Mouse (Mus musculus) kidney, adult 11 months (tissue): Measurements from ENCODE around the gene Hs3st3a1.

Experiments
- DNase-seq: peaks from one replicate; pipeline ENCODE4 v3.0.0; 2022

The Hs3st3a1 gene

DNA sequence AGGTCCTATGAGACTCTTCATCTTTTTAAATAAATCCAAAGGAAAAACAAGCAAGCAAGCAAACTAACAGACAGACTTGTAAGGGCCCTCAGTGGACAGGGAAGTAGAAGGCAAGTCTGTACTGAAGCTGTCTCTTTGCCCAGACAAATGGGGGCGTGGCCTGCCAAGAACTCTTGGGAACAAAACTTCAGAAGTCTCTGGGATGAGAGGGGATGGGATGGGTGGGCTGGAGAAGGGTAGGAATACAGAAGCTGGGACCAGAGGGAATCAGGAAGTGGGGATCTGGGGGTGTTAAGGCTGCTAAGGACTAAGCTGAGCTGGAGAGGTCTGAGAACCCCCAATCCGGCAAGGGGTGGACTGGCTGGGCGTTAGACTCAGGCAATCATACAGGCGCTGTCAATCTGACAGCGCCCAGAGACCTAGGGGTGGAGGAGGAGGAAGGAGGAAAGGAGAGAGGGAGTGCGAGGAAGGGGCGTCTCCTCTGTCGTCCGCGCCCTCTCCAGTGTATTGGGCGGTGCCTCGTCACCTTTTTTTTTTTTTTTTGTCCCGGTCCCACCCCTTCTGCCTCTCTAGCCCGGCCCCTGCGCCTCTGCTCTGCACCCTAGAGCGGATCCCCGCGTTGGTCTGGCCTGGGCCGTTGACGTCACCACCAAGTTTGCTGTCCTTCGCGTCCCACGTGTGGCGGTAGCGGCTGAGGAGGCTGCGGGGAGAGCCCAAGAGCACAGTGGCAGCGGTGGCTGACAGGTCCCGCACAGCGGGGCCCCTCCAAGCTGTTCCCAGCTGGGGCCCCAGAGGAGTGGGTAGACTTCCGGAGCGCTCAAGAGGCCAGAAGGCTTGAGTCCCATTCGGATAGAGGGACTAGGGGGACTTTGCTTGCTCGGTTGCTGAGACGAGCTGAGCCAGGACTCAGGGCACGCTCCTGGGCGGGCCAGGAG, at the start of gene Hs3st3a1:
Hs3st3a1 (plus strand) TSS at position 722 of the 935 bp plus-strand sequence.
- DNase-seq = peak; percentile 61

DNA sequence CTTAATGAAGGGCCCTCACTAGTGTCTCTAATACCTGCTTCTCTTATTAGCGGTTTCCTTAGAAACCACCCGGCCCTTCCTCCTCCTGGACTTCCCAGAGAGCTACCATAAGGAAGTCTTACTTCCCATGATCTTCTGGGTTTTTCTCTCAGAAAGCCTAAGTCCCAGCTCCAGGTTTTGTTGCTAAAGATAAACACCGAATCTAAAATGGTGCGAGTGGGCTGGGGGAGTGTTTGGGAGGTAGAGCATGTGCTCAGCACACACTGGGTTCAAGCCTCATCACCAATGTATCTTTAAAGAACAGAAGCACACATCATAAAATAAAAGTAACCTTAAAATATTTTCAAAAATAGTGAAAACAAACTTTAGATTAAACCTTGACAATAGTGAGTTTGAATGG, 48.8 kb upstream of the Hs3st3a1 start:
- no peak for DNase-seq

DNA sequence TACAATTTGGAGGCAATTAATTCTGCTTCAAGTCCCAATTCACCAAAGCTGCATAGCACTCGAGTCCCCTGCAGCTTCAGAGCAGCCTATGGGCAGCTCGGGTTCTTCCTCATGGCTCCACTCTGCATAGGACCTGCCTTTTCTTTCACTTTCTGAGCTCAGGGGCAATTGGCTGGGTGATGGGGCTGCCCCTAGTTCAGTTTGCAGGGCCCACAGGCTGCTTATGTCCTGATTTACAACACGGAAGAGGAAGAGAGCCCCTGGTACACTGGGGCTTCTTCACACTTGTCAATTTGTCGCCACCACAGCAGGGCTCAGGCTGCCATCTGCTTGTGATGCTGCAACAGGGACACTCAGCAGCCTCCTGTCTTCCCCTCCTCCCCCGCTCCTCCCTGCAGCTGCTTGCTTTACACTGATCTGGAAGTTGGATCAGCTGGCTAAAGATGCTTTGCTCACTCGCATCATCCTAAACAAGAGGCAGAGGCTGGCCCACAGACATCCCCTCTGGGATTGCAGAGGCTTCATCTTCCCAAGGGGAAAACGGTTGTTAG, 38.7 kb upstream of the Hs3st3a1 start:
- DNase-seq = no peak

DNA sequence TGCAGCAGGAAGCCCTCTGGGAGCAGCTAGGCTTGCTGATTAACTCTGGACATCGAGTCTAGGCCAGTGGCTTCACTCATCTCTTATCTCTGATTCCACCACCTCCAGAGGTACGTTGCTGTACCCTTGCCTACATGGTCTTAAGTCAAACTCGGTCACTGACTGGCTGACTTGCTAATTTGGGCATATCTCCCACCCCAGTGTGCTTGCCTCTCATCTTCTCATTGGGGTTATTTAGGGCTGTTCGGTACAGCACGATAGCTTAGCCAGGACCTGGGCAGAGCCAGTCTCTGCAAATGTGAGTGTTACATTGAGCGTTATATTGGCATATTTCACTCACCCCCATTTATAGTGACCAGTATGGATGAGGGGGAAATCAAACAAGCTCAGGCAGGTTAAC, 38.2 kb upstream of the Hs3st3a1 start:
- no peak for DNase-seq

DNA sequence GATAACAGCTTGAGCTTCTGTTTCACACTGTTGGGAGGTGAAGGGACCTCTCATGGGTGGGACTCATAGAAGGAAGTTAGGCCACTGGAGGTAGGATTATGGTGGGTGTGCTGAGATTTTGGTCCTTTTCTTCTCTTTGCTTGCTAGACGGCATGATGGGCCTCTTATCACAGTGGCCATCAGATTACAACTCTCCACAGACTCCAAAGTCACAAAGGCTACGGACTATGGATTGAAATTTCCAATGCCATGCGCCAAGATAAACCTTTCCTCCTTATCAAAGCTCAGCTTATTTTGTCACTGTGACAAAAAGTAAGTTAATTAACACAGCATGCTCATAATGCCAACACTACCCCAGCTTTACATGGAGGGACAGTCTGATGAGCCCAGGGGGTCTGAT, 37.5 kb upstream of the Hs3st3a1 start:
- DNase-seq = no peak

DNA sequence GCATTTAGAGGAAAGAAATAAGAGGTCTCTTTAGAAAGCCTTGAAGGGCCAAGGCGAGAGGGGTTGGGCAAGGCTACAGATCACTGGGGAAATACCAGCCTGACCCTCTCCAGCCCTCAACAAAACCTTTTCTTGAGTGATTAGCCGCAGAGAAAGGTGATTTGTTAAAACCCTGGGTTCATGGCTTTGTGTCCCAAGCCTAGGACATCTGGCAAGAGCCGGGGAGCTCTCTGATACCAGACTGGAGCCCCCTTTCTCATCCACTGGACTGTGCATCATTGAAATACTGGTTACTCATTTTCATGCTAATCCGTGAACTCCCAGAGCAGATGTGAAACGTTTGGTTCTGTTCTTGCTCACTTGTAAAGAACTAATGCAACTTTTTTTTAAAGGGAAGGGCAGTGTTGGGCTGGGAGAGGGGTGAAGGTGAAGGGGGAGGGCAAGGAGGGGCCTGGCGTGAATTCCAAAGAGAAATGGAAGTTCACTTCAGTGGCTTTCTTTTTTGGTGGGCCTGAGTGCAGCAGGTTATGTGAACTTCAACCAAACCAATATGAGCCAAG, 34.5 kb upstream of the Hs3st3a1 start:
- DNase-seq = no peak

DNA sequence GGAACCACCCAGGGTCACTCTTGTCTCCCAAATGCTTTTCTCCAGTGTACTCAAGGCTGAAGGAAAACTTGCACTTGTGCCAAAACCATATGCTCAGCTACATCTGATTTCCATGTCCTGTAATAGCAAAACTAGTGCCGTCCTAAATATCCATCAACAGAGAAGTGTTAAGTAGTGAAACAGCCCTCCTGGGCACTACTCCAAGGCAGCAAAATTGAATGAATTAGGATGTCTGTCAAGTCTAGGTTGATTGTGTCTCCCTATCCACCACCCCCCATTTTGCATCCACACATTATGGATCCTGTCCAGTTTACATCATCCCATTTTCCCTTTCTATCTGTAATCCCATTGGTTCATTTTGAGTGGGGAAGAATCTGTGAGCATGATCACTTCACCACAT, 16.2 kb upstream of the Hs3st3a1 start:
- no peak for DNase-seq

DNA sequence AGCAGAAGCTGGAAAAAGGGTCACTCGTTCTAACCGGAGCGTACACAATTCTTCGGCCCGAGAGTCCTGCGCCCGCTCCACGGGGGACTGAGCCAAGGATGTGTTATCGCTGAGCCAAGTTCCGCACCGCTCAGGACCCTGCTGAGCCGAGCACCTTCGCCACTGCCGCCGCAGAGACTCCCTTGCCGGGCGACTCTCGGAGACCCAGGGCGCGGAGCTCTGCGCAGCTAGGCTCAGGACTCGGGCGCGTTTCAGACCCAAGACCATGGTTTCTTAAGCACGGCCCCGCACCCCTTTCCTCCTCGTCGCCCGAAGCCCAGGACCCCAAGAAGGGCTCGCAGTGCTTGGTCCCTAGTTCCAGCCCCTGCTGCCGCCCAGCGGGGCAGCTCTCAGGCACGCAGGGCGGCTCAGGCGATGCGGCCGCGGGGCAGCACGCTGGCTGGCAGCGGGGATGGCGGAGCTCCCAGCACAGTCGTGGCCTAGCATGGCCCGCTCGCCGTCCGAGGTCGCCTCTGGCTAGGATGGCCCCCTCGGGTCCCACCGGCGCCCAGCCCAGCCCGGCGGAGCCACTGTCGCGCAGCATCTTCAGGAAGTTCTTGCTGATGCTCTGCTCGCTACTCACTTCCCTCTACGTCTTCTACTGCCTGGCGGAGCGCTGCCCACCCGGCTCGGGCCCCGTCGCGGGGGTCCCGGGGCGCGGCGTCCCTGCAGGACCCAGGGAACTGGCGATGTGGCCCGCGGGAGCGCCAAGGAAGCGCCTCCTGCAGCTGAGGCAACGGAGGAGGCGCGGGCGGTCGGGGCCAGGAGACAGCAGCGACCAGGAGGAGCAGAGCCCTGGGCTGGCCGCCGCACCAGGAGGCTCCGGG, 647 bp downstream of the Hs3st3a1 start:
- DNase-seq = peak; percentile 6

DNA sequence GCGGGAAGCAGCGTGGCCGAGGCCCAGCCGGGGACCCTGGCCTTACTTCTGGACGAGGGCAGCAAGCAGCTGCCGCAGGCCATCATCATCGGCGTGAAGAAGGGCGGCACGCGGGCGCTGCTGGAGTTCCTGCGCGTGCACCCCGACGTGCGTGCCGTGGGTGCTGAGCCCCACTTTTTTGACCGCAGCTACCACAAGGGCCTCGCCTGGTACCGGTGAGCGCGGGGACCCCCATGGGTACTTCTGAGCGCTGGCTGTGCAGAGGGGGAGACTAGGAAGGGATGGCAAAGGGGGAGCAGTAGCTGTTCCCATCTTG, 1.2 kb downstream of the Hs3st3a1 start, which contains the start of gene F930015N05Rik:
F930015N05Rik (minus strand) TSS at position 242 of the 316 bp plus-strand sequence.
- no peak for DNase-seq

DNA sequence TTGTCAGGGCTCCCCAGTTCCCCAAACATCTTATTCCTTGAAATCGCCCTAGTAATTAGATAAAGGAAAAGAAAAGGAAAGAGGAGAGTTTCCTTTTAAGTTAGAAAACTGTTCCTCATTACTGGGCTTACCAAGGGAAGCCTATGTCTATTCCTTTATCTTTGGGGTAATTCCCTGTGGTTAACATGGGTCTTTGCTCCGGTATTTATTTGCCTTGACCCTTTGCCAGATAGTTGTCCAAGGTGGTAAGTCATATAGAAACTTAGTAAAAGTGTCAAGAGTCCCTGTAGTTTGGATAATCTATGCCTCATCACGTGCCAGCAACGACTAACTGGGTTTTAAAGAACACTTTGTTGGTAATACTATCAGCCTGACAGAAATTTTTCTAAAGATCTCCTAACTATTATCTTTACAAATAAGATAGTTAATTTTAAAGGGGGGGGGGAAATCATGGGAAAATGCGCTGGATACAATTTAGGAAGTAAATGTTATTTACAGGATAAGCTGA, 1.7 kb downstream of the Hs3st3a1 start:
- no peak for DNase-seq

DNA sequence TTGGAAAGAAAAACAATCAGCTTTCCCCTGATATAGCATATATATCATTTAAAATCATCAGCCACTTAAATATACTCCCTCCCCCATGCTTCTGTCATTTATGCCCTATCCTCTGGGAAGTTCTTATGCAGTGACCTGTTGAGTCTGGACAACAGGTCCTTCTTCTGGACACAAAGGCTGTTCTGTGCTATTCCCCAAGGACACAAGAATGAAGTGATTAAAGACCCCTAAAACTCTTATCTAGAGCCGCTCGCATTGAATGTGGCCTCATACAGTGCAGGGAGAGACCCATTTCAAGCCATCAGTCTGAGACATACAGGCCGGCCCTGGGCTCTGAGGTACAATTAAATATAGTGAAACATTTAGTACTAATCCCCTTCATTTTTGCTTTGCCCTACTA, 2.6 kb downstream of the Hs3st3a1 start:
- no peak for DNase-seq

DNA sequence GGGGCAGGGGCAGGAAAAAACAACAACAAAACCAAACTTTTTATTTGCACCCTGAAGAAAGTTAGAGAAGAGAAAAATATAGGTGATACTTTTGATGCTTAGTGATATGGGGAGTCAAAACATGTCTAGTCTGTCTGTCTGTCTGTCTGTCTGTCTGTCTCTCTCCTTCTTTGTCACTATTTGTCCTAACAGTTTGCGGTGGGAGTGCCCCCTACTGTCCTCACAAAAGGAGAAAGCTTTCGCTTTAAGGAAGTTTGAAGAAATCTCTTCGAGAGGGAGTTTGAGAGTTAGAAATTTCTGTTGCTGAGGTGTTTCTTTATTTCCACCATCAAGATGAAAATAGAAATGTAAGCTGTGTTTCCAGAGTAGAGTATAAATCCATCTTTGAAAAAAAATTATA, 3.8 kb downstream of the Hs3st3a1 start:
- DNase-seq = no peak

DNA sequence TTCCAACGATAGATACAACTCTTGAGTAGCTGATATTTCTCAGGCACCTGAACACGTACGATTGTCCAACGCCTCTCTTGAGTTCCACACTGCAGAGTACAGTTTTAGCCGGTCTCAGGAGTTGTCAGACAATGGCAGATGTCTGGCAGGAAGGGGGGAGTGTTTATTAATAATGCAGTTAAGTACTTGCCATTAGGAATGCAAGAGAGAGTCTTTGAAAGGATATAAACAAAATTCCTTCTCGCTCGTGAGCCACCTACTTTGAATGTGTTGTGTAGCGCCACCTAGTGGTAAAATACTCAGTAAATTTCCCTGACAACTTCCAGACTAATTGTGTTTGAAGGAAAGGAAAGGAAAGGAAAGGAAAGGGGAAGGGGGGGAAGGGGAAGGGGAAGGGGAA, 7.0 kb downstream of the Hs3st3a1 start:
- DNase-seq = peak; percentile 7

DNA sequence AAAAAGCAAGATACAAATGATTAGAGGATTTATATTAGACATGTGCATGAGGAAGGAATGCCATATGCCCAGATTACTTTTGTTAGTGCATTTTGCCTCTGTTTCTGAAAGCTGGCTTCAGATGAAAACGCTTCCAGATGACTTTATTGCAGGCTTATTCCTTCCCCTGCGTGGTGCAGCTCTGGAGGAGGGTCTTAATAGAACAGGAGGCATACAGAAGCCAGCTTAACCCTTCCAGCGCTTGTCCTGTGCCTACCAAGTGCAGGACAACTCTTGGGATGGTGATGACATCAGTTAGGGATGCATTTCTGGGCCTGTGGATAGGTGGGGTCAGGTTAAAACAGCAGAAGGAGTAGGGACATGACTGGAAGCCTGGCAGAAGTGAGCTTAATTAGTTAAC, 7.6 kb downstream of the Hs3st3a1 start:
- no peak for DNase-seq

DNA sequence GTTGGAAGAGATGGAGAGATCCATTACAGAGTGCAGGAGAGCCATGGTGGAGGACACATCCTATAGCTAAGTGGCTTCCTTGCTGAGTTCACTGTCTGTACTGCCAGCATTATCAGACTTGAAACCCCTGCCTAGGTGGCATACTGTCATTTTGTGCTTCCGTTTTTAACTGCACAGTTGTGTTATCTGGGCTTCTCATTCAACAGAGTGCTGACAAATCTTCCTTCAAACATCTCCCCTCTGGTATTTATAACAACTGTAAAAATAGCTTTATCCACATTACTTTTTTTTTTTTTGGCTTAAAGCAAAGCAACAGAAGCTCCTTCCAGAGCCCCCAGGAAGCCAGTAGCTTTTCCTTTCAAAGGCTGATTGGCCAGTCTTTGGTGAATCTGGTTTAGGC, 10.1 kb downstream of the Hs3st3a1 start:
- no peak for DNase-seq

DNA sequence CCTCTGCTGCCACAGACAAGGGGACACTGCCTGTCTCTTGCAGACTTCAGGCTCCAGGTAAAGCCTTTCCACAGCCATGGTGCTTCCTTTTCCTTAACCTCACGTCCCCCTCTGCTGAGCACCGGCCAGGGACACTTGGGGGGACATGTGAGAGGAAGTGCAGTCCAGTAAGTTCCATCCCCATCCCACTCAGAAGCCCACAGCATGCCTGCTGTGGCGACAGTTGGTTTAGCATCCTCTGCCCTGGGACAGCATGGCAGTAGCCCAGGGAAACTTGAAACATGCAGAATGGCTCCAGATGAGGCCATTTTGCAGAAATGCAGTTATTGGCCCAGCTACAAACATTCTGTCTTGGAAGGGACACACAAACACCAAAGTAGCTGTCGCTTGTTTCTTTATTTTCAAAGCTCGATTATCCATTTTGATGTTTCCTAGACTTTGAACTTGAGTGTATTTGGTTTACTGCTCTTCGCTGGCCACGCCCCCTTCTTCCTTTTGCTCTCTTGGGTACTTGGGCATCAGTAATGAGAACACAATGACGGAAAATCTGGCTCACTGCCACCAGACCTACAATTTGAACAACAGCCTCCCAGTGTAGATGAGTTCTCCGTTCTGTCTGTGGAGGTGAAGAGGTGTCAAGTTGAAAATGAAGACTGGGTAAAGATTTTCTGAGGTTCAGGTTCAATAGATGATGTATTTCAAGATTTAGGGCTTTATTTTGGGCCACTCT, 13.6 kb downstream of the Hs3st3a1 start:
- DNase-seq = no peak

DNA sequence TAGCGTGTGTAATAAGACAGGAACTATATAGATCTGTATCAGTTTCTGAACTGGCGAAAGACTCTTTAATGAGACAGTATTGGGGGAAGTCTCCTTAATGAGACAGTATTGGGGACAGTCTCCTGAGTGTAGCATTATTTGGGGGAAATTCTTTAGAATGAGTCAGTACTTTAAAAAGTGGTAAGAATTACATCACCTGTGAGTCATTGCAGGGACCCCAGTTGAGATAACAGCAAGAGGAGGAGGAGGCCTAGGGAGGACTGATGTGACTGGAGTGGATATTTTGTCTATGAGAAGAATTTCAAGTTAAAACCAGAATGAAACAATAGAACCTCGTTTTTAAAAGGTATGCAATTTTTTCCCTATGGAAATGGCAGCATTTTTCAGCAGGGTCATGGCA, 26.6 kb downstream of the Hs3st3a1 start:
- DNase-seq = no peak

DNA sequence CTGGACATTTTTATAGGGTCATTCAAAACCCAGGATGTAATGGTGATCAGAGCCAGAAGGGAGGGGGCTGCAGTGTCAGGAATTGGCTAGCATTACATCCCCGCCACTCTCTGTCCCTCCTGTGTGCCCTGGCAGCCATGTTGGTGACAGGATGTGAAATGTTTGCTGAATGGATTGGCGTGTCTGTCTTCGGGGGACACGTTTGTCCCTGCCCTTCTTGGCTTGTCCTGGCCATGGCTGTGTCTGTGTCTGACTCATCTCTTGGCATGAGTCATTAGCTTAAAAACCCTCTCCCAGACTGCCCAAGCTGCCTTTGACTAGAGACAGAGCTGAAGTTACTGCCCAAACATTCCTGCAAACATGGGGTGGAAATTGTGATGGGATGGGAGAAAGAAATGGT, 33.6 kb downstream of the Hs3st3a1 start:
- no peak for DNase-seq

DNA sequence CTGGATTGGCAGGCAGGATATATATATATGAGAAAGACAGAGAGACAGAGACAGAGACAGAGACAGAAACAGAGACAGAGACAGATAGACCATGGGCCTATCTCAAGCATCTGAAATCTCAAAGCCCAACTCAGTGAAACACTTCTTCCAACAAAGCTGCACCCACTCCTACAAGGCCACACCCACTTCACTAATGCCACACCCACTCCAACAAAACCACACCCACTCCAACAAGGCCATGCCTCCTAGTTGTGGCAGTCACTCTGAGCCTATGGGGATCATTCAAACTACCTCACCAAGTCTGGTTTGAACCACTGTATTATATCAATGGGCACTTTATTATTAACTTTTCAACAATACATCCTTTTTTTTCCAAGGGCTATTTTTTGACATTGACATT, 35.6 kb downstream of the Hs3st3a1 start:
- DNase-seq = no peak

DNA sequence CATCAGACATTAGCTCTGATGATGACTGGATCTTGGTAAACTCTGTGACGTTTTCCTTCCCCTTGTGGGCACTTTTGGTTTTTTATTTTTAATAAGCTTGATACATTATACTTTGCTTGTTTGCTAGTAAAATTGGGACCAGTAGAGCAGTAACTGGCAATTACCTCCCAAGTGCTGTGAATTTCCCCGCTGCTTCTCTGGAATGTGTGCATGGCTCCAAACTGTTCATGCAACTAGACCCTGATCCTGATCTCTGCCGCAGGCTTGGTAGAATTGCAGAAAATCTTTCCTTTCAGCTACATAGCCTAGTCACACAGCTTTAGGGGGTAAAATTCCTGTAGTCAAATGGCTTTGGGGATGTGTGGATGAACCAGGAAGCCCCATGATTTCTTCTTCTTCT, 38.5 kb downstream of the Hs3st3a1 start:
- peak; percentile 15 for DNase-seq

DNA sequence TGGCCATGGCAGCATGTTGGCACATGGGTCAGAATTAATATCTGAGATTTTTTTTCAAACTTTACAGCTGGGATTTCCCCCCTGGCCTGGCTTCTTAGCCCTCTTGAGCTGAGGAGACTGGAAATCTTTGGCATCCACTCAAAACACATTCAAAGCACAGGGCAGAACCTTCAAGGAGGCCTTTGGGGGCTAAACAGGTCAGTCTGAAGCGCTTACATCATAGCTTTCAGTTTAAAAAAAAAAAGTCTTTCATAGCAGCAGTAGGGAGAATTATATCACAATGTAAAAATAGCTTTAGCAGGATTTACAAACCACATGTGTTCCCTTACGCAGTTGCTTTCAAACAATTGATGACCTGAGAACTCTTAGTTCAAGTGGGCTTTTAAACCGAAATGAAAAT, 46.3 kb downstream of the Hs3st3a1 start:
- no peak for DNase-seq
